Mouse (Mus musculus) brain, embryonic 14.5 days (tissue): Measurements from ENCODE around the gene Sdr39u1. TPM values are rescaled to one million over a fixed set of nuclear protein-coding genes. Genes with fewer than 3 reads are reported as not detected.

Experiments
- DNase-seq: peaks from one replicate; pipeline ENCODE4 v3.0.0-alpha.2; 2011; ENCODE audit warnings: low read depth
- CTCF ChIP-seq: fragments of 200-500 bp; IDR thresholded peaks from 2 replicates; pipeline ENCODE4 v1.5.1; 2012; ENCODE audit warnings: inconsistent platforms, mild to moderate bottlenecking, moderate library complexity, borderline replicate concordance; ENCODE audit not compliant: insufficient read depth, insufficient read length; ENCODE audit errors: extremely low read depth
- POLR2A ChIP-seq: fragments of 200-500 bp; IDR thresholded peaks from 2 replicates; pipeline ENCODE4 v1.6.1; 2012; ENCODE audit warnings: mild to moderate bottlenecking, inconsistent platforms, borderline replicate concordance; ENCODE audit not compliant: poor library complexity, insufficient read depth, insufficient read length, severe bottlenecking; ENCODE audit errors: extremely low read depth
- polyA plus RNA-seq: library from polyadenylated mRNA; depleted of rRNA; stranded (reverse); fragments of >200 nt; gene quantifications from 2 replicates; pipeline ENCODE4 v1.2.3, GENCODE M21; 2012; rRNA removed

The Sdr39u1 gene
- polyA plus RNA-seq, 1 experiment, result 97.6 TPM

DNA sequence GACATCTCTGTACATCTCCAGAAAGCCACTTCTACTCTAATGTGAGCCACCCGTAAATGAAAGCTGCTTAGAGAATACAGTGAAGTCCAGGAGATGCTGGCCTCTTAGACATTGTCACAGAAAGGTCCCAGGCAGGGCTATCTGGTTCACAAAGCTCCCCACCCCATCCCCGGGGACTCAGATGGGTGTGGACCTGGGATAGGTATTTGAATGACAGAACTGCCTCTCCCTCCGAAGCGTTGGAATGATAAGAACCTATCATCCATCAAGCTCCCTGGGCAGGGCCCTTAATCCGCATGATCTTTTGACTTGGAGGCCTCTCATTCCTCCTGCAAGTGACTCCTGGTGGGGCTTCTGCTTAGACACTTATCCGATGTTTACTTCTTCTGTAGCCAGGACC is 49.2 kb downstream of the Sdr39u1 start:
- no peak for DNase-seq
- TF ChIP-seq POLR2A, result no peak
- TF ChIP-seq CTCF, result no peak

Other genes with a start within 250 kb of the Sdr39u1 start
- 45.8 and 51.0 TPM in 2 replicates for gene Mdp1, start 239.8 kb downstream of the Sdr39u1 start, polyA plus RNA-seq
- gene Gmpr2, start 228.4 kb downstream of the Sdr39u1 start, polyA plus RNA-seq, result 32.8 and 41.3 TPM in 2 replicates
- 351 and 412 TPM in 2 replicates for gene Nedd8, start 228.2 kb downstream of the Sdr39u1 start, polyA plus RNA-seq
- 23.2 and 31.9 TPM in 2 replicates for gene Tinf2, start 218.5 kb downstream of the Sdr39u1 start, polyA plus RNA-seq
- 0.96 and 1.2 TPM in 2 replicates for gene Tgm1, start 186.4 kb downstream of the Sdr39u1 start, polyA plus RNA-seq
- gene Rabggta, start 178.0 kb downstream of the Sdr39u1 start, polyA plus RNA-seq, result 64.9 and 72.8 TPM in 2 replicates
- gene Dhrs1, start 154.6 kb downstream of the Sdr39u1 start, polyA plus RNA-seq, result 67.1 and 88.2 TPM in 2 replicates
- gene Nop9, start 154.6 kb downstream of the Sdr39u1 start, polyA plus RNA-seq, result 24.6 and 27.9 TPM in 2 replicates
- 0.60 and 0.76 TPM in 2 replicates for gene Cideb, start 141.8 kb downstream of the Sdr39u1 start, polyA plus RNA-seq
- gene Ltb4r2, start 138.9 kb downstream of the Sdr39u1 start, polyA plus RNA-seq, result 0.29 and 0.38 TPM in 2 replicates
- gene Ltb4r1, start 134.3 kb downstream of the Sdr39u1 start, polyA plus RNA-seq, result 0.45 and 0.71 TPM in 2 replicates
- 3.5 and 7.8 TPM in 2 replicates for gene Adcy4, start 116.2 kb downstream of the Sdr39u1 start, polyA plus RNA-seq
- 2.5 and 2.6 TPM in 2 replicates for gene Ripk3, start 111.4 kb downstream of the Sdr39u1 start, polyA plus RNA-seq
- 22.3 and 26.2 TPM in 2 replicates for gene Nfatc4, start 77.1 kb downstream of the Sdr39u1 start, polyA plus RNA-seq
- 14.1 and 24.1 TPM in 2 replicates for gene Nynrin, start 46.3 kb downstream of the Sdr39u1 start, polyA plus RNA-seq
- gene Cbln3, start 15.9 kb downstream of the Sdr39u1 start, polyA plus RNA-seq, result 0.43 and 0.51 TPM in 2 replicates
- 13.4 and 13.7 TPM in 2 replicates for gene Khnyn, start 15.3 kb downstream of the Sdr39u1 start, polyA plus RNA-seq
- gene Cma1, start 44.4 kb upstream of the Sdr39u1 start, polyA plus RNA-seq, result 1.9 and 5.3 TPM in 2 replicates
- not detected in 2 replicates for gene Cma2, start 50.7 kb upstream of the Sdr39u1 start, polyA plus RNA-seq
- 0.06 and 0.08 TPM in 2 replicates for gene Mcpt1, start 117.7 kb upstream of the Sdr39u1 start, polyA plus RNA-seq
- not detected in 2 replicates for gene Mcpt9, start 130.2 kb upstream of the Sdr39u1 start, polyA plus RNA-seq
- gene Mcpt2, start 141.7 kb upstream of the Sdr39u1 start, polyA plus RNA-seq, result not detected in 2 replicates
- 0.18 and 0.22 TPM in 2 replicates for gene Mcpt4, start 162.0 kb upstream of the Sdr39u1 start, polyA plus RNA-seq
- gene Mcpt8, start 185.0 kb upstream of the Sdr39u1 start, polyA plus RNA-seq, result 0.08 TPM in 1 of 2 replicates, not detected in the other
- 0.08 and 0.25 TPM in 2 replicates for gene Ctsg, start 202.3 kb upstream of the Sdr39u1 start, polyA plus RNA-seq
- 0.10 TPM in 1 of 2 replicates, not detected in the other for gene Gzme, start 220.3 kb upstream of the Sdr39u1 start, polyA plus RNA-seq
- gene Gzmd, start 232.3 kb upstream of the Sdr39u1 start, polyA plus RNA-seq, result not detected in 2 replicates